Mouse (Mus musculus): ENCODE data around the gene S100a10.

DNA sequence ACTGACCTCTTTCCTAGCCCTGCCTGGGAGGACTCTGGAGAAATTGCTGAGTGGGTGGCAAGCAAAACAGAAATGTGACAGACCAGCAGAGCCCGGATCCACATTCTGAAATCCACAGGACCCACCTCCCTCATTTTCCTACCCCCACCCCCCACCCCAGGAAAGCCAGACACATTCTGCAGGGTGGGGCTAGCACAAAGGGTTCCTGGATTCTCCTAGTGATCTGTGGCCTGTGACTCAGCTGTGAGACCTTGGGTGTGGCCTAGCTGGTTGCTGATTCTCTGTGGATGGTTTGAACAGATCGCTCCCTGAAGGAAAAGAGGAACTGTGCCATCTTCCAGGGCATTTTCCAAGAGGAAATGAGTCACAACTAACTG lies 986 bp downstream of the S100a10 start:
- TF ChIP-seq CTCF (IDR thresholded peaks at IDR 0.05; ENCODE audit: control insufficient read depth, insufficient read depth, low read length) (no peak), POLR2A (IDR thresholded peaks at IDR 0.05; ENCODE audit: borderline replicate concordance, control insufficient read depth, low read depth, low read length) (no peak)

All from bone marrow, adult 2 months (tissue).